Mouse (Mus musculus): ENCODE measurements around the gene Ube2i. TPM values are rescaled to one million over a fixed set of nuclear protein-coding genes. Genes with fewer than 3 reads are reported as not detected.

Ube2i gene
- polyA plus RNA-seq (2015; fragmentation: Nextera tagmentation; extraction: Ambion mirVana) = 345 and 358 TPM in 2 replicates

- no peak for ATAC-seq (replicated peaks; ENCODE audit: extremely low read depth, insufficient read depth, low FRiP score)
- no peaks in the 10 kb centered on the region for H3K36me3 ChIP-seq (ENCODE audit: control insufficient read depth, insufficient read depth)
- H3K4me2 ChIP-seq (ENCODE audit: low read depth, low read length) = peak within 1 kb of the TSS; percentile 60
- peak within 1 kb of the TSS; percentile 93 for H3K4me3 ChIP-seq (ENCODE audit: low read length)
- WGBS = 79% methylated on average over 9 of the region's 9 CpGs
- H3K9ac ChIP-seq (ENCODE audit: low read length) = peak within 1 kb of the TSS; percentile 99
- peak within 1 kb of the TSS; percentile 94 for H3K27ac ChIP-seq (ENCODE audit: low read length)
- no peaks in the 10 kb centered on the region for H3K9me3 ChIP-seq (replicated peaks; ENCODE audit: control insufficient read depth, low read length)
- peaks cover 28% of the 10 kb centered on the region for H3K4me1 ChIP-seq (ENCODE audit: control insufficient read depth, insufficient read depth, low read length)
- no peaks in the 10 kb centered on the region for H3K27me3 ChIP-seq (ENCODE audit: control insufficient read depth, insufficient read depth, low read length)
These were observed at the start of gene Ube2i for GRCm38 (mm10) chr17:25274571-25275346. Ube2i (minus strand) TSS chr17:25274622.

GRCm38 (mm10) chr17:25322930-25323329, 48.5 kb upstream of the Ube2i start:
- no peak overlapping the region for H3K4me2 ChIP-seq (ENCODE audit: low read depth, low read length)
- H3K27me3 ChIP-seq (ENCODE audit: control insufficient read depth, insufficient read depth, low read length) = 0 out of 2 replicates have a peak, but pooled peaks cover 2% of the 10 kb centered on the region
- no peak overlapping the region for H3K9ac ChIP-seq (ENCODE audit: low read length)
- no peak overlapping the region for H3K27ac ChIP-seq (ENCODE audit: low read length)
- no peak for ATAC-seq (replicated peaks; ENCODE audit: extremely low read depth, insufficient read depth, low FRiP score)
- no peak overlapping the region for H3K4me3 ChIP-seq (ENCODE audit: low read length)
- no peaks in the 10 kb centered on the region for H3K9me3 ChIP-seq (replicated peaks; ENCODE audit: control insufficient read depth, low read length)
- H3K36me3 ChIP-seq (ENCODE audit: control insufficient read depth, insufficient read depth) = no peaks in the 10 kb centered on the region
- WGBS = 9% methylated on average over 2 of the region's 2 CpGs
- no peaks in the 10 kb centered on the region for H3K4me1 ChIP-seq (ENCODE audit: control insufficient read depth, insufficient read depth, low read length)

GRCm38 (mm10) chr17:25320819-25321218, 46.4 kb upstream of the Ube2i start:
- Histone ChIP-seq H3K9me3 (replicated peaks; ENCODE audit: control insufficient read depth, low read length) (no peaks in the 10 kb centered on the region), H3K27ac (ENCODE audit: low read length) (no peak overlapping the region), H3K4me1 (ENCODE audit: control insufficient read depth, insufficient read depth, low read length) (no peaks in the 10 kb centered on the region), H3K4me2 (ENCODE audit: low read depth, low read length) (no peak overlapping the region), H3K4me3 (ENCODE audit: low read length) (no peak overlapping the region), H3K27me3 (ENCODE audit: control insufficient read depth, insufficient read depth, low read length) (0 out of 2 replicates have a peak, but pooled peaks cover 2% of the 10 kb centered on the region), H3K36me3 (ENCODE audit: control insufficient read depth, insufficient read depth) (no peaks in the 10 kb centered on the region), H3K9ac (ENCODE audit: low read length) (no peak overlapping the region)
- 81% methylated on average over 8 of the region's 8 CpGs for WGBS
- ATAC-seq (replicated peaks; ENCODE audit: extremely low read depth, insufficient read depth, low FRiP score) = no peak

GRCm38 (mm10) chr17:25318354-25318753, 43.9 kb upstream of the Ube2i start, which contains the start of gene Prss29:
Prss29 (plus strand) TSS chr17:25318654.
- H3K9me3 ChIP-seq (replicated peaks; ENCODE audit: control insufficient read depth, low read length) = no peaks in the 10 kb centered on the region
- H3K9ac ChIP-seq (ENCODE audit: low read length) = no peak within 1 kb of the TSS
- no peaks in the 10 kb centered on the region for H3K4me1 ChIP-seq (ENCODE audit: control insufficient read depth, insufficient read depth, low read length)
- H3K27ac ChIP-seq (ENCODE audit: low read length) = no peak within 1 kb of the TSS
- WGBS = 68% methylated on average over 5 of the region's 5 CpGs
- H3K27me3 ChIP-seq (ENCODE audit: control insufficient read depth, insufficient read depth, low read length) = 0 out of 2 replicates have a peak, but pooled peaks cover 2% of the 10 kb centered on the region
- H3K36me3 ChIP-seq (ENCODE audit: control insufficient read depth, insufficient read depth) = no peaks in the 10 kb centered on the region
- H3K4me2 ChIP-seq (ENCODE audit: low read depth, low read length) = no peak within 1 kb of the TSS
- ATAC-seq (replicated peaks; ENCODE audit: extremely low read depth, insufficient read depth, low FRiP score) = no peak
- H3K4me3 ChIP-seq (ENCODE audit: low read length) = no peak within 1 kb of the TSS

GRCm38 (mm10) chr17:25308346-25308745, 33.9 kb upstream of the Ube2i start, which contains the start of gene Prss28:
Prss28 (plus strand) TSS chr17:25308646.
- no peaks in the 10 kb centered on the region for H3K4me1 ChIP-seq (ENCODE audit: control insufficient read depth, insufficient read depth, low read length)
- no peak within 1 kb of the TSS for H3K4me2 ChIP-seq (ENCODE audit: low read depth, low read length)
- 52% methylated on average over 4 of the region's 4 CpGs for WGBS

GRCm38 (mm10) chr17:25298094-25298493, 23.7 kb upstream of the Ube2i start, which contains the start of gene Prss34:
Prss34 (plus strand) TSS chr17:25298394.
- ATAC-seq (replicated peaks; ENCODE audit: extremely low read depth, insufficient read depth, low FRiP score) = no peak
- H3K4me1 ChIP-seq (ENCODE audit: control insufficient read depth, insufficient read depth, low read length) = no peaks in the 10 kb centered on the region
- no peak within 1 kb of the TSS for H3K4me3 ChIP-seq (ENCODE audit: low read length)
- H3K36me3 ChIP-seq (ENCODE audit: control insufficient read depth, insufficient read depth) = no peaks in the 10 kb centered on the region
- H3K27ac ChIP-seq (ENCODE audit: low read length) = no peak within 1 kb of the TSS
- WGBS = 75% methylated on average over 5 of the region's 5 CpGs
- H3K4me2 ChIP-seq (ENCODE audit: low read depth, low read length) = no peak within 1 kb of the TSS
- no peak within 1 kb of the TSS for H3K9ac ChIP-seq (ENCODE audit: low read length)
- peaks cover 7% of the 10 kb centered on the region for H3K27me3 ChIP-seq (ENCODE audit: control insufficient read depth, insufficient read depth, low read length)
- H3K9me3 ChIP-seq (replicated peaks; ENCODE audit: control insufficient read depth, low read length) = no peaks in the 10 kb centered on the region

More at GRCm38 (mm10) chr17:25308346-25308745, 33.9 kb upstream of the Ube2i start, which contains the start of gene Prss28:
- Histone ChIP-seq H3K9me3 (replicated peaks; ENCODE audit: control insufficient read depth, low read length) (no peaks in the 10 kb centered on the region), H3K27me3 (ENCODE audit: control insufficient read depth, insufficient read depth, low read length) (no peaks in the 10 kb centered on the region), H3K36me3 (ENCODE audit: control insufficient read depth, insufficient read depth) (no peaks in the 10 kb centered on the region), H3K9ac (ENCODE audit: low read length) (no peak within 1 kb of the TSS), H3K27ac (ENCODE audit: low read length) (no peak within 1 kb of the TSS), H3K4me3 (ENCODE audit: low read length) (no peak within 1 kb of the TSS)
- ATAC-seq (replicated peaks; ENCODE audit: extremely low read depth, insufficient read depth, low FRiP score) = no peak

GRCm38 (mm10) chr17:25294111-25294510, 19.7 kb upstream of the Ube2i start:
- no peaks in the 10 kb centered on the region for H3K4me1 ChIP-seq (ENCODE audit: control insufficient read depth, insufficient read depth, low read length)
- H3K4me2 ChIP-seq (ENCODE audit: low read depth, low read length) = no peak overlapping the region
- H3K4me3 ChIP-seq (ENCODE audit: low read length) = no peak overlapping the region
- no peaks in the 10 kb centered on the region for H3K36me3 ChIP-seq (ENCODE audit: control insufficient read depth, insufficient read depth)
- no peak overlapping the region for H3K27ac ChIP-seq (ENCODE audit: low read length)
- ATAC-seq (replicated peaks; ENCODE audit: extremely low read depth, insufficient read depth, low FRiP score) = no peak
- no peaks in the 10 kb centered on the region for H3K9me3 ChIP-seq (replicated peaks; ENCODE audit: control insufficient read depth, low read length)
- H3K9ac ChIP-seq (ENCODE audit: low read length) = no peak overlapping the region
- WGBS = 55% methylated on average over 1 of the region's 1 CpGs
- H3K27me3 ChIP-seq (ENCODE audit: control insufficient read depth, insufficient read depth, low read length) = peaks cover 9% of the 10 kb centered on the region

- no peak for ATAC-seq (replicated peaks; ENCODE audit: extremely low read depth, insufficient read depth, low FRiP score)
- Histone ChIP-seq H3K36me3 (ENCODE audit: control insufficient read depth, insufficient read depth) (no peaks in the 10 kb centered on the region), H3K9me3 (replicated peaks; ENCODE audit: control insufficient read depth, low read length) (no peaks in the 10 kb centered on the region), H3K4me2 (ENCODE audit: low read depth, low read length) (no peak overlapping the region), H3K4me1 (ENCODE audit: control insufficient read depth, insufficient read depth, low read length) (no peaks in the 10 kb centered on the region), H3K9ac (ENCODE audit: low read length) (no peak overlapping the region), H3K27me3 (ENCODE audit: control insufficient read depth, insufficient read depth, low read length) (peaks cover 7% of the 10 kb centered on the region), H3K27ac (ENCODE audit: low read length) (no peak overlapping the region), H3K4me3 (ENCODE audit: low read length) (no peak overlapping the region)
- WGBS = 35% methylated on average over 5 of the region's 5 CpGs
These were observed 19.1 kb upstream of the Ube2i start for GRCm38 (mm10) chr17:25293495-25293894.

- no peaks in the 10 kb centered on the region for H3K9me3 ChIP-seq (replicated peaks; ENCODE audit: control insufficient read depth, low read length)
- H3K9ac ChIP-seq (ENCODE audit: low read length) = no peak overlapping the region
- no peaks in the 10 kb centered on the region for H3K4me1 ChIP-seq (ENCODE audit: control insufficient read depth, insufficient read depth, low read length)
- peaks cover 4% of the 10 kb centered on the region for H3K27me3 ChIP-seq (ENCODE audit: control insufficient read depth, insufficient read depth, low read length)
- 23% methylated on average over 4 of the region's 4 CpGs for WGBS
- no peak overlapping the region for H3K4me2 ChIP-seq (ENCODE audit: low read depth, low read length)
- H3K36me3 ChIP-seq (ENCODE audit: control insufficient read depth, insufficient read depth) = no peaks in the 10 kb centered on the region
- H3K4me3 ChIP-seq (ENCODE audit: low read length) = no peak overlapping the region
- ATAC-seq (replicated peaks; ENCODE audit: extremely low read depth, insufficient read depth, low FRiP score) = no peak
- H3K27ac ChIP-seq (ENCODE audit: low read length) = no peak overlapping the region
These were observed 16.0 kb upstream of the Ube2i start for GRCm38 (mm10) chr17:25290411-25290810.
